Mouse (Mus musculus) stomach, postnatal 0 days (tissue): Measurements from ENCODE around the gene Mylk. TPM values are rescaled to one million over a fixed set of nuclear protein-coding genes. Genes with fewer than 3 reads are reported as not detected.

ENCODE experiments used
- ATAC-seq: fragments of 200-750 bp; cut with Nextera tagmentation; 2 replicates; pipeline ENCODE4 v1.8.0; 2017; ENCODE audit not compliant: low FRiP score, low TSS enrichment
- DNase-seq: peaks from one replicate; pipeline ENCODE4 v3.0.0-alpha.2; 2016; ENCODE audit warnings: low spot score
- H3K27ac ChIP-seq: fragments of 300-500 bp; sonication (generic); replicated peaks from 2 replicates; pipeline ENCODE4 v1.5.1; 2014; ENCODE audit warnings: mild to moderate bottlenecking, control low read depth
- H3K27me3 ChIP-seq: fragments of 300-500 bp; sonication (generic); 2 replicates; pipeline ENCODE4 v1.6.1; 2014; ENCODE audit warnings: low read length; ENCODE audit not compliant: control insufficient read depth, insufficient read depth
- H3K36me3 ChIP-seq: fragments of 300-500 bp; sonication (generic); 2 replicates; pipeline ENCODE4 v1.6.1; 2014; ENCODE audit warnings: low read length, mixed read lengths; ENCODE audit not compliant: control insufficient read depth, insufficient read depth
- H3K4me1 ChIP-seq: fragments of 300-500 bp; sonication (generic); replicated peaks from 2 replicates; pipeline ENCODE4 v1.6.1; 2014; ENCODE audit warnings: antibody characterized with exemption; ENCODE audit not compliant: control insufficient read depth, insufficient read depth
- H3K4me2 ChIP-seq: fragments of 300-500 bp; sonication (generic); replicated peaks from 2 replicates; pipeline ENCODE4 v1.6.1; 2014; ENCODE audit warnings: low read depth, mild to moderate bottlenecking, control low read depth, moderate library complexity
- H3K4me3 ChIP-seq: fragments of 300-500 bp; sonication (generic); 2 replicates; pipeline ENCODE4 v1.5.1; 2014; ENCODE audit warnings: low read depth, low read length, control low read depth
- H3K9ac ChIP-seq: fragments of 300-500 bp; sonication (generic); 2 replicates; pipeline ENCODE4 v1.6.1; 2014; ENCODE audit warnings: mild to moderate bottlenecking, low read length, control low read depth, mixed read lengths
- H3K9me3 ChIP-seq: fragments of 300-500 bp; sonication (generic); 2 replicates; pipeline ENCODE4 v1.6.1; 2016; ENCODE audit warnings: low read length; ENCODE audit not compliant: control insufficient read depth
- CTCF ChIP-seq: IDR thresholded peaks from 2 replicates; pipeline ENCODE4 v1.5.1; 2016; ENCODE audit warnings: antibody characterized with exemption, low read depth, mild to moderate bottlenecking, moderate library complexity
- EP300 ChIP-seq: optimal IDR thresholded peaks from 2 replicates; pipeline ENCODE3; 2016; ENCODE audit warnings: antibody characterized with exemption
- WGBS: fragments of 180-500 bp; shearing (Covaris S2); extraction: QIAGEN DNeasy Blood & Tissue Kit; methylation state at CpG from one replicate; pipeline ENCODE4 v1.1.7; 2014; 5-methylcytosine and 5-hydroxymethylcytosine counted together
- polyA plus RNA-seq: library from polyadenylated mRNA; unstranded; fragments of >200 nt; fragmentation: Nextera tagmentation; extraction: Ambion mirVana; gene quantifications from 2 replicates; pipeline ENCODE4 v1.2.1, GENCODE M21; 2015

Mylk gene
- polyA plus RNA-seq, 1 experiment from 2014 or later: 480 TPM

GRCm38 (mm10) chr16:34978018-34978417 is 233.0 kb downstream of the Mylk start:
- H3K36me3 ChIP-seq: peaks cover 5% of the 10 kb centered on the region
- whole genome bisulfite sequencing: 86% methylated on average over 7 of the region's 7 CpGs
- H3K4me1 ChIP-seq: no peaks in the 10 kb centered on the region
- ATAC-seq: no peak
- no peaks in the 10 kb centered on the region for H3K9me3 ChIP-seq
- no peak overlapping the region for H3K27ac ChIP-seq
- H3K9ac ChIP-seq: no peak overlapping the region
- TF ChIP-seq CTCF (peak; percentile 26), EP300 (no peak)
- no peak overlapping the region for H3K4me3 ChIP-seq
- DNase-seq: no peak
- H3K27me3 ChIP-seq: no peaks in the 10 kb centered on the region
- H3K4me2 ChIP-seq: no peak overlapping the region

- 55% methylated on average over 7 of the region's 7 CpGs for WGBS
- 0 out of 2 replicates have a peak, but pooled peaks have one; percentile 27 for ATAC-seq
- Histone ChIP-seq H3K4me2 (no peak overlapping the region), H3K27me3 (no peaks in the 10 kb centered on the region), H3K9ac (no peak overlapping the region), H3K4me1 (no peaks in the 10 kb centered on the region), H3K4me3 (no peak overlapping the region), H3K27ac (no peak overlapping the region), H3K36me3 (peaks cover 5% of the 10 kb centered on the region), H3K9me3 (no peaks in the 10 kb centered on the region)
- DNase-seq: no peak
- TF ChIP-seq EP300 (no peak), CTCF (no peak)
Measured at GRCm38 (mm10) chr16:34981009-34981408, 236.0 kb downstream of the Mylk start.

GRCm38 (mm10) chr16:34984203-34985030 is 239.4 kb downstream of the Mylk start:
- H3K27ac ChIP-seq: peak overlapping the region; percentile 74
- ATAC-seq: peak; percentile 63; the same call in 1 of the 2 replicates
- H3K4me2 ChIP-seq: no peak overlapping the region
- H3K9ac ChIP-seq: no peak overlapping the region
- H3K36me3 ChIP-seq: peaks cover 9% of the 10 kb centered on the region
- H3K4me3 ChIP-seq: no peak overlapping the region
- no peak for DNase-seq
- WGBS: 25% methylated on average over 11 of the region's 11 CpGs
- no peaks in the 10 kb centered on the region for H3K27me3 ChIP-seq
- peak; percentile 55 for TF ChIP-seq EP300
- no peak for TF ChIP-seq CTCF
- no peaks in the 10 kb centered on the region for H3K9me3 ChIP-seq
- no peaks in the 10 kb centered on the region for H3K4me1 ChIP-seq

GRCm38 (mm10) chr16:34985031-34985346 is 240.0 kb downstream of the Mylk start:
- Histone ChIP-seq H3K4me1 (no peaks in the 10 kb centered on the region), H3K27ac (peak overlapping the region; percentile 74), H3K9me3 (no peaks in the 10 kb centered on the region), H3K27me3 (no peaks in the 10 kb centered on the region), H3K4me3 (no peak overlapping the region), H3K9ac (no peak overlapping the region), H3K4me2 (no peak overlapping the region), H3K36me3 (peaks cover 9% of the 10 kb centered on the region)
- TF ChIP-seq EP300 (no peak), CTCF (no peak)
- 44% methylated on average over 2 of the region's 2 CpGs for WGBS
- DNase-seq: no peak
- ATAC-seq: no peak

- no peak overlapping the region for H3K9ac ChIP-seq
- TF ChIP-seq EP300 (no peak), CTCF (no peak)
- no peak overlapping the region for H3K4me3 ChIP-seq
- H3K4me2 ChIP-seq: no peak overlapping the region
- H3K4me1 ChIP-seq: no peaks in the 10 kb centered on the region
- H3K36me3 ChIP-seq: peaks cover 9% of the 10 kb centered on the region
- ATAC-seq (no peak), DNase-seq (no peak)
- WGBS: 91% methylated on average over 13 of the region's 13 CpGs
- H3K27ac ChIP-seq: no peak overlapping the region
- no peaks in the 10 kb centered on the region for H3K9me3 ChIP-seq
- H3K27me3 ChIP-seq: no peaks in the 10 kb centered on the region
Measured at GRCm38 (mm10) chr16:34986211-34986825, 241.3 kb downstream of the Mylk start.

GRCm38 (mm10) chr16:34991365-34991764 is 246.4 kb downstream of the Mylk start:
- no peak for DNase-seq
- TF ChIP-seq CTCF (no peak), EP300 (no peak)
- Histone ChIP-seq H3K4me1 (no peaks in the 10 kb centered on the region), H3K4me2 (no peak overlapping the region), H3K9me3 (no peaks in the 10 kb centered on the region), H3K4me3 (no peak overlapping the region), H3K36me3 (peaks cover 11% of the 10 kb centered on the region), H3K27ac (no peak overlapping the region), H3K27me3 (no peaks in the 10 kb centered on the region), H3K9ac (no peak overlapping the region)
- WGBS: 71% methylated on average over 3 of the region's 3 CpGs
- no peak for ATAC-seq
